Mouse (Mus musculus): Measurements from ENCODE around the gene Rbm42.

The Rbm42 gene

DNA sequence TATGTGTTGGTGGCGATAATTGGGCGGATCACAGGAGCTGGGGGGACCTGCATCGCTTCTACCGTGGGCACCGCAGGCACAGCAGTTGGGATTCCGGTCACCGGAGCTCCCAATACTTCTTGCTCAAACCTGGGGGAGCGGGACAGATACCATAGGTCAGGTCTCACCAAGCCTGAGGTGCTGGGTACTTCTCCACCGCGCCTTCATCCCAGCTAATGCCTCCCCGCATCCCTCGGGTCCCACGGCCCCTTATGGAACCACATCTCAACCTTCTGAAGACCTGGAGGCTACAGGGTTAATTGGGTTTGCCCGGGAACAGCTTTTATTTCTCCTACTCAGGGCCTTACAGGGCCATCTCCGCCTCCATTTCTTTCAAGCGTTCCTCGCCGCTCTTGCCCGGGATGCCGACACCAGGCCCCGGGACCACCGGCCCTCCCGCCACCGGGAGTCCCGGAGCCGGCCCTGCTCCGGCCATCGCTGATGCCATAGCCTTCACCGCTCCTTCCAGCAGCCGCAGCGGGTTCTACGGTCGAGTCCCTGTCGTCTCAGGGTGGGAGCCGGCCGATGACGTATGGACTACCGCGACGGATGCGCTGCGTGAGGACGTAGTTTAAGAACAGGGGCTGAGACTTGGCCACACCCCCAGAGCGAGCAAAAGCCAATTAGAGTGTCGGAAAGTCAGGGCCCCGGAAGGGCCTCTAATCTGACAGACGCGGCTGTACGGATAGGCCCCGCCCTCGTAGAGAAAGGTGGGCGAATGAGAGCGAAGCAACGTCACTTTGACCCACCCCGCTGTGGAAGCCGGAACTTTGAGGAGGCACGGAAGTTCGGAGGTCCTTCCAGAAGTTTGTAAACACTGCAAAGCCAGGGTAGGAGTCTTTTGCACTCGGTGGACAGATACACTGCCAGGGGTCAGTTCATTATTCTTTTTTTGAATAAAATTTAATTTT is at the start of gene Rbm42:
TSS of gene Rbm42 (minus strand) at position 727 of the 950 bp plus-strand sequence.
- peak; percentile 99 to 100 for DNase-seq (ENCODE audit: low spot score in 2 of 2)

DNA sequence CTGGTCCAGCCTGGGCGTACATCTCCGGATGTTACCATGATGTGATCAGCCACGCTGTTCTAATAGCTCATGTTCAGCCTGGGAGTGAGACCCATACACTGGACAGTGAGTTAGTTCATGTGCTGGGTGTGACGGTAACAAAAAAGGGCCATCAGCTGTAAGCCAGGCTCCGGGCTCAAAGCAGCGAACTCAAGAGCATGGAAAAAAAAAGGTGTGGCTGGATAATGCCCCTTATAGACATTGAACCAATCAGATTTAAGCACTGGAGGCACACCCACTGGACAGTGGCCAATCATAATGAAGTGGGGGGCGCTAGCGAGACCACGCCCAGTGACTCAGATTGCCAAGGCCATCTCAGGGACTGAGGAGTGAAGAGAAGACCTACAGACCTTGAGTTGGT is 48.5 kb upstream of the Rbm42 start, which contains the start of gene 2200002J24Rik:
TSS of gene 2200002J24Rik (plus strand) at position 338 of the 400 bp plus-strand sequence.
- DNase-seq (ENCODE audit: low spot score in 2 of 2) = no peak

DNA sequence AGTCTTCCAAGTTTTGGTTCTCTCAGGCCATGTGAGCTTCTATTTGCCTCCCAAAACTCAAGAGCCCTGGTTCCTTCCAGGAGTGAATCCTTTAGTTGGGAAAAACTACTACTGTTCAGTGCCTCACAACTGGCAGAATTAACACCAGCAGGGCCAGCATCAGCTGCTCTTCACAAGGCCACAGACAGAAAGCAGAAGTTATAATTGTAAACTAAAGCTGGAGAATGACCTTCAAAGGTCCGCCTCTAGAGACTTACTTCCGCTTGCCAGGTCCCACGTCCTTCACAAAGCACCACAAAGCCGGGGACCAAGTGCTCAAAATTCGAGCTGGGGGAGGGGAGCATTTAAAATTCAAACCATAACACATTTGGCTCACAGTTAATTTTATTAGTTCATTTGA is 48.0 kb upstream of the Rbm42 start:
- DNase-seq (ENCODE audit: low spot score in 2 of 2) = no peak

DNA sequence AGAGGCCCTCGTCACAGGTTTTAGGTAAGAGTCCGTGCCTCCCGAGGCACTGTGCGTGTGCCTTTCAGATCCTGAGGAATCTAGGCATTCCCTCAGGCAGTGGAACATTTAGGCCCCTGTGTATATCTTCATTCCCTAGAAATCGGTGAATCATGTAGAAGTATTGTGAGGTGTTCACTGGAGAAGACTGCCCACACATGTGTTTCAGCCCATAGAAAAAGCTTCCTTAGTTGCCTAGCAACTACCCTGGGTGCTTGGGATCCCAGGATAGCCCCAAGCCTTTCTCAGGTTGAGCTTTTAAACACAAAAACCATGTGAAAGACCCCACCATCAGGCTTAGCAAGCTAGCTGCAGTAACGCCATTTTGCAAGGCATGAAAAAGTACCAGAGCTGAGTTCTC is 38.2 kb upstream of the Rbm42 start:
- DNase-seq (ENCODE audit: low spot score in 2 of 2) = no peak

DNA sequence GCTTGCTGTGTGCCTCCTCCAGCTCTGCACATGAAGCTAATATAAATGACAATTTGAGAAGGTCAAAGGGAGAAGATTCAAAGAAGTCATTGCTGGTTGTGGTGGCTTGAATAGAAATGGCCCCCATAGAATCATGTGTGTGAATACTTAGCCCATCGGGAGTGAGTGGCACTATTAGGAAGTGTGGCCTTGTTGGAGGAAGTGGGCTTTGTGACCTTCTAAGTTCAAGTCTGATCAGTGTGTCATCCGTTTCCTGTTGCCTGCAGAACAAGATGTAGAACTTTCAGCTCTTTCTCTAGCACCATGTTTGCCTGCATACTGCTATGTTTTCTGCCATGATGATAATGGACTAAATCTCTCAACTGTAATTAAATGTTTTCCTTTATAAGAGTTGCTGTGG is 33.3 kb upstream of the Rbm42 start:
- no peak for DNase-seq (ENCODE audit: low spot score in 2 of 2)

DNA sequence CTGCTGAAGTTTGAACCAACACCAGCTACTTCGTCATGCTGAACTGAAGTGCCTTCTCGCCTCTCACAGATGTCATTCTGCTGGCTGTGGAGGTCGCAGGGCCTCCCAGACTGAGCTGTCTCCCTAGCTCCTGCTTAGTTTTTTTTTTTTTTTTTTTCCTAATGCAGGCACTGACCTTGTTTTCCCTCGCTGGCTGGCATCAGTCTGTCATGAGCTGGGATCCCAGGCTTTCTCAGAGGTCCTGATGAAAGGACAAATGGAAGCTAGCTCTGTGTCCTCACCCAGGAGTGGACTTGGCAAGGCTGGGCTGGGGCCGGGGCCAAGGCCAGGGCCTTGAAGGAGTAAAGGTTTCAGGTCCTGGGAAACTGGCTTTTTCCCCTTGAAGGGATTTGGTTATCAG is 31.8 kb upstream of the Rbm42 start:
- DNase-seq (ENCODE audit: low spot score in 2 of 2) = no peak

DNA sequence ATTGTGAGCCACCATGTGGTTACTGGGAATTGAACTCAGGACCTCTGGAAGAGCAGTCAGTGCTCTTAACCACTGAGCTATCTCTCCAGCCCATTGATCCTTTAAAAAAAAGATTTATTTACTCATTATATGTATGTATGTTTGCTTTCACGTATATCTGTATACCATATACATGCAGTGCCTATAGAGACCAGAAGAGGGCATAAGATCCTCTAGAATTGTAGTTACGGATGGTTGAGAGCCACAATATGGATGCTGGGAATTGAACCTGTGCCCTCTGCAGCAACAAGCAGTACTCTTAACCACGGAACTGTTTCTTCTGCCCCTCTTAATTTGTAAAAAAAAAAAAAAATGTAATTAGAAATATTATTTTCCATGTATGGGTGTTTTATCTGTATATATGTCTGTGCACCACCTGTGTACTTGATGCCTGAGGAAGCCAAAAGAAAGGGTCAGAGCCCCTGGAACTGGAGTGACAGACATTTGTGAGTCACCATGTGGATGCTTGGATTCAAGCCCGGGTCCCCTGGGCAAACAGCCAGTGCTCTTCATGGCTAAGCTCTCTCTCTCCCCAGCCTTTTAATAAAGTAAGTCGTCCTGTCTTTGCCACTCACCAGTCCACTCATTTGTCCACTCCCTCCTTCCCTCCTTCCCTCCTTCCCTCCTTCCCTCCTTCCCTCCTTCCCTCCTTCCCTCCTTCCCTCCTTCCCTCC is 28.3 kb upstream of the Rbm42 start:
- peak; percentile 35 to 54 for DNase-seq (ENCODE audit: low spot score in 2 of 2)

DNA sequence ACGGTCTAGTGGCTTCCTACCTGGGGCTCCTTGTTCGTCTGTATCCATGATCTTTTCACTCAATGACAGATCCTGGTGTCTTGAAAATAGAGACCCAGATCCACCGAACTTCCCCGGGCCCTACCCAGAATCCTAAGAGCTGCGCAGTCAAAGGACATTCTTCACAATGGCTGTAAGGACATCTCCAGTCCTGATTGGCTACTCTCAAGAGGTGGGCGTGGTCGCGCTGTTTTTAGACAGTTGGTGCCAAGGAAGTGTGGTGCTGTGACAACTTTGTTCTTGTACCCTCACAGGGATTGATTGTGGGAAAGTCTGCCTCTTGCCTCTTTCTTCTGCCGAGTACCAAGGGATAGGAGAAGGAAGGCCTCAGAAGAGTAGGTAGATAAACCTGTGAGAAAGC is 21.4 kb upstream of the Rbm42 start, which contains the start of gene Pmis2:
TSS of gene Pmis2 (minus strand) at position 126 of the 400 bp plus-strand sequence.
- DNase-seq (ENCODE audit: low spot score in 2 of 2) = no peak

DNA sequence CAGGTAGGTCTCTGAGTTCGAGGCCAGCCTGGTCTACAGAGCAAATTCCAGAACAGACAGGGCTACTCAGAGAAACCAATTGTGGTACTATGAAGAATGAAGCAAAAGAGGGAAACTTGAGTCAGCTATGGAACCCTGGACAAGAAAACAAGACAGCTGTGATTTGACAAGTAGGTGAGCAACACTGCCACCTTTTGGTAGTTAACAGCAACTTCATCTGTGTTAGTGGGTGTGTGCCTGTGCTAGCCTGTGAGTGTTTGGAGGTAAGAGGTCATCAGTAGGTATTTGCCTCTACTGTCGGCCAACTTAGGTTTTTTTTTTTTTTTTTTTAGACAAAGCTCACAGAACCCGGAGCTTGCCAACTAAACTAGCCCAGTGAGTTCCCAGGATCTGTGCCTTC is 19.1 kb upstream of the Rbm42 start:
- DNase-seq (ENCODE audit: low spot score in 2 of 2) = no peak

DNA sequence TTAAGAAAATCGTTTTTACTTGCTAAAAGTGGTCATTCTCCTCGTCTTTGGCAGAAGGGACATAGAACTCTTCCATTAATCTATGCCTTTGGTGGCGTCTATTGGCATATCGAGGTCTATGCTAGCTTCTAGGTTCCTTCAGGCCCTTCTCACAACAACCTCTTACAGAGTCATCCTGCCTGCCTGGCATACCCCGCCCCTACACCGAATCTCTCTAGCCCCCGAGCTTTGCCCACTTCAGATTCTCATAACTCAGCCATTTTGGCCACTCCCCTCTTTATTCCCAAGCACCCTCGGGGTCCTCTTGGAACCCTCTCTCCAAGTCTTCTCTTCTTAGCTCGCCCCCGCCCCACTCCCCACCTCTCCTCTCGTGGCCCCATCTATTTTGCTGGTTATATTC is 15.2 kb upstream of the Rbm42 start:
- peak; percentile 30 to 43 for DNase-seq (ENCODE audit: low spot score in 2 of 2)

DNA sequence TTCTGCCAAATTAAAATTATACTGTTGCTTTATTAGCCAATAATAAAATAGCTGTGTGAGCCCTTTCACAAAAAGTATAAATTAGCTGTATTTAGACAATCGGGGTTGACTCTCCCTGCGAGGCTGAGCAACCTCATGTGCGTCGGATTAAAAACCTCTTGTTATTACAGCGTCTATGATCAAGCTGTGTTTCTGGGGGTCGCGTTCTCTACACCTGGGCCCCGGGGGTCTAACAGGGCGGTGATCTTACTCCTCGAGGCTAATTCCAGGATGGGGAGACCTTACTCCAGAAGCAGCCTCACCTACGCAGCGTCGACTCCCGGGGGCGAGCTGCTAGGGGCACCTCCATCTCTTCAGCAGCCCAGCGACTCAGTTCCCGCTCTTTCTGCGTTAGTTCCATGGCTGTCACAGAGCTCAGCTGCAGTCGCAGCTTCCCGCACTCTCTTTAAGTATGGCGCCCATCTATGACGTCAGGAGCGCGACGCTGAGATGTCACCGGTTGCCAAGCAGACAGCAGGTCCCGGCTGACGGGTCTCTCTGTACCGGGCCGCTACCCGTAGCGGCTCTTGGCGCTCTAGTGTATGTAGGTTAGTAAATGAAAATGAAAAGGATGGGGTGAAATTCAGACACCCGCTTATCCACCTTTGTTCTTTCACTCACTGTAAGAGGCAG is 14.5 kb upstream of the Rbm42 start, which contains the start of gene Haus5:
TSS of gene Haus5 (minus strand) at position 466 of the 672 bp plus-strand sequence.
- DNase-seq (ENCODE audit: low spot score in 2 of 2) = peak; percentile 96

DNA sequence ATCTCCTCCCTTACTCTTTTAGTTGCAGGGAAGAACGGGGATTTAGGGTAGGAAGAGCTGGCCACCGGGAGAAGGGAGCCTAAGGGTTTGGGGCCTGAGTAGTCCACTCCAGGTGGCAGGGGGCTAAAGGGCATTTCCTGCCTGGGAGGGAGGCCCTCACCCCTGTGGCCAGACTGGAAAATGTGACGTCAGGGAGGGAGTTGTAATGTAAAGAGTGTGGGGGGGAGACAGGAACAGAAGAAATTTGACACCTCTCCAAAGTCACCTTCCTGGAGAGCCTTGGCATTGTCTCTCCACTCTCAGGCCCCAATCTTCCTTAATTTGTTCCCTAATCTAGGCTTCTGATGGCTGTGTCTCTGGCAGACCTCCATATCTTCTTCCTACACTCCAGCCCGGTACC is 11.0 kb downstream of the Rbm42 start:
- no peak for DNase-seq (ENCODE audit: low spot score in 2 of 2)

DNA sequence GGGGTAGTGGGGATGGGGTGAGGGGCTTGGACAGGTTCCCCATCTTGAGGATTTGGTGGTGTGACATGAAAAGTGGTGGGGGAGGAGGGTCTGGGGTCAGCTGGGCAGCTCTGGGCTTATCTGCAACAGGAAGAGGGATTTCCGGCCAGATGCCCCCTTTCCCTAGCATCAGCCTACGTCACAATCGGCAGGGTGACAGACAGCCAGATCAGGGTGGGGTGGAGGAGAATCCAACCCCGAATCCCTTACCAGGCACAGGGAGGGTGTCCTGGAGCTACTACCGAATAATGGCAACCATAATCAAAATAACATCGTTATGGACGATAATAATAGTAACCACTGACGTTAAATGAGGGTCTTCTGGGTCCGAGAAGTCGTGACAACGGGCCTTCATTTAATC is 13.7 kb downstream of the Rbm42 start:
- no peak for DNase-seq (ENCODE audit: low spot score in 2 of 2)

DNA sequence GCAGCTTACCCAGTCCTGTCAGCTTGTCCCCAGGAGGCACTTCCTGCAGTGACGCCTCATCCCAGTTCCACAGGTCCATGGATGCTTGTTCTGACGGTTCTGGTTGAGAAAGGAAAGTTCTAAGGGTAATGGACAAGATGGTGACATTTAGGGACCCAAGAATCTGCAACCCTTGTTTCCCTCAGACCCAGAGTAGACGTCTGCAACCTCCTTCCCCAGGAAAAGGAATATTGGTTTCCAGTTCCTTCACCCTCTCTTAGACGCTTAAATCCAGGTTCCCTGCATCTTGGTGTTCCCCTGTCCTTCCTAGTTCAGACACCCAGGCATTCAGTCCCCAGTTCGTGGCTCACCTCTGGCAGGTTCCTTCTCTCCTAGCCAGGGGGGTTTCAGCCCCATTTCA is 14.4 kb downstream of the Rbm42 start, which contains the start of gene Etv2:
TSS of gene Etv2 (minus strand) at position 101 of the 400 bp plus-strand sequence.
- DNase-seq (ENCODE audit: low spot score in 2 of 2) = no peak

DNA sequence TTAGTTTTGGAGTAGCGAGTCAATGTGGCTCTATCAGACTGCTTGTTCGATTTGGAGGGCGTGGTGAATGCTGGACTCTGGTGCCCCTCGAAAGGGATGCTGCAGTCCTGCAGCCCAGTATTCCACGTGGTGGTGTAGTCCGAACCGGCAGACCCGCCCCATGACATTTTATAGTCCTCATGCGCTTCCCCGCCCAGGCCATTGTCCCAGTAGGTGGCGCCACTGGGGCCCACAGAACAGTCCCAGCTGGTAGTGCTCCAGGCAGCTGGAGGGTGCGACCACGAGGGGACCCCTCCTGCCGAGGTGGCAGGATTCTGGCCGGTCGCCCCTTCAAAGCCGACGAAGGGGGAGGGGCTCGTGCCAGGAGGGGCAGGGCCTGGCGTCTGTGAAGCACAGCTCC is 15.5 kb downstream of the Rbm42 start:
- DNase-seq (ENCODE audit: low spot score in 2 of 2) = peak in 1 of 2 experiments; percentile 40

DNA sequence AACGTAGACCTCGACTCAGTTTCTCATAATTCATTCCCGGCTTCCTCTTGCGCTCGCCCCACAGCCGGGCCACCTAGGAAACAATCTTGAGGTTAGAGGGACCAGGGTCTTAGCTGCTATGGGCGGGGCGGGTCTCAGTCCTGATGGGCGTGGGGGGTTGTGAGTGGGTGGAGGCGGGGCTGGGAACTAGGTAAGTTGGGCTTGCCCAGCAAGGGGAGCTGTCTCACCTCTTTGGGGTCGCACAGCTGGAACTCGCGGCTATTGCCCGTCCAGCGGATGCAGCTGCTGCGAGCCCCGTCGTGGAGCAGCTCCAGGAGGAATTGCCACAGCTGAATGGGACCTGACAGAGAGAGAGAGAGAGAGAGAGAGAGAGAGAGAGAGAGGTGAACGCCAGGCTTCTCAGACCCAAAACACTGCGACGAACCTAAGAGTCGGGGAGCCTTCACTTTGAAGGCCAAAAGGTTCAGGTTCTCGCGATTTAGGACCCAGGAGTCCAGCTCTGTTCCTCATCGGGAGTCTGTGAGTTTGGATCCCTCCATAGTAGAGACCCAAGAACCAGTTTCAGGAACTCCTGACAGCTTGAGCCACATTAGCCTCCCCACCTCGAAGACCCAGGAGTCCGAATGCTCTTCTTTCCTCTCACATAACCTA is 16.2 kb downstream of the Rbm42 start:
- DNase-seq (ENCODE audit: low spot score in 2 of 2) = no peak

DNA sequence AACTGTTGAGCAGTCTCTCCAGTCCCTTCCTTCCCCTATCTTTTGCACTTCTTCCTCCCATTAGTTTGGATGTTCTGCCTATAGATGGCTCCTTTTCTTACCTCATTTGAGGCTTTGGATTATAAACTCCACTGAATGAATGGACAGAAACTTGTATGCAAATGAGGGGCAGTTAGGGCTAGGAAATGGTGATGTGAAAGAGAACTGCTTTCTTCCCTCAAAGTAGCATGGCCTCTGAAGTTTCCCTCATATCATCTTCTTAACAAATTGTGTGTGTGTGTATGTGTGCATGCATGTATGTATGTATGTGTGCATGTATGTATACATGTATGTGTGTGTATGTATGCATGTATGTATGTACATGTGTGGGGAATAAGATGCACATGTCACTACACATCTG is 21.1 kb downstream of the Rbm42 start:
- no peak for DNase-seq (ENCODE audit: low spot score in 2 of 2)

DNA sequence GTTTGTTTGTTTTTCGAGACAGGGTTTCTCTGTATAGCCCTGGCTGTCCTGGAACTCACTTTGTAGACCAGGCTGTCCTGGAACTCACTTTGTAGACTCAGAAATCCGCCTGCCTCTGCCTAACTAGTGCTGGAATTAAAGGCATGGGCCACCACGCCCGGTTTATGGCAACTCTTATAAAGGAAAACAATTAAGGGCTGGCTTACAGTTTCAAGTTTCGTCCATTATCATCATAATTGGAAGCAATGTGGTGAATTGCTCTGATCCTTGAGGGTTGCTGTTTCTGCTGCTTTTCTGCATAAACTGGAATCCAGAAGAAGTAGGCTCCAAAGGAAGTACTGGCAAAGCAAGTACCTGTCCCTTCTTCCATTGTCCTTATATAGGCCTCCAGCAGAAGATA is 23.5 kb downstream of the Rbm42 start:
- no peak for DNase-seq (ENCODE audit: low spot score in 2 of 2)

DNA sequence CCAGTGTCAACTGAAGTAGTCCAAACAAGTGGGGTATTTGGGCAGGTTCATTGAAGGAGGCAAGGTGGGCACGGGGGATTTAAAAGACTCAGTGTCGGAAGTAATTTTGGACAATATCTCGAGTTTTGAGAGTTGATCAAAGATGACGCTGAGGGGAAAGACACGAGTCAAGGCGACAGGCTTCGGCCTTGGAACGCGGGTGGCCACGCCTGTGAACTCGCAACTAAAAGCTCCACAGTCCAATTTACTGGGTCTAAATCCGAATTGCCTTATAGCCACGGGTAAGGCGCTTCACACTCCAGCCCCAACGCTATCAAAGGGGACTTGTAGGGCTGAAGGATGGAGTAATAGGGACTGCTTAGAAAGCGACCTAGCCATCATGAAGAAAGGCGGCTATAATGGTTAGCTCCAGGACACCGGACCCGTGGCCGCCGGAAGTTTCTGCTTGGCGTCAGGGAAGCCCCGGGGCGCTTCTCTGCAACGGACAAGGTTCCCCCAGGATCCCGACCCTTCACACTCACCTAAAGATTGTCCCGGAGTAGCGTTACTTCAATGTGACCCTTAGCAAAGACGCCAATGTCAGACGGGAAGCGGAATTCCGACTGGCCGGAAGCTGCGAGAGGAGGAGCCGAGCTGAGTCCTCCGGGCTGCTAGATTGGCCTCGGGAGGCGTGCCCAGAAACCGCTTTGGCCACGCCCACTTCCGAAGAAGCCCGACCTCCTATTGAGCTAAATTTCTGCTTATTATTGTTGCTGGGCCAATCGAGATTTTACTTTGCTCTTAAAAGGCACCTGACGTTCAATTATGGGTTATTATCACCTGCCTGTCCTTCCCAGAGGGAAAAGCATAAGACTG is 24.4 kb downstream of the Rbm42 start, which contains the start of gene Cox6b1:
TSS of gene Cox6b1 (minus strand) at position 622 of the 855 bp plus-strand sequence.
- peak; percentile 93 for DNase-seq (ENCODE audit: low spot score in 2 of 2)

DNA sequence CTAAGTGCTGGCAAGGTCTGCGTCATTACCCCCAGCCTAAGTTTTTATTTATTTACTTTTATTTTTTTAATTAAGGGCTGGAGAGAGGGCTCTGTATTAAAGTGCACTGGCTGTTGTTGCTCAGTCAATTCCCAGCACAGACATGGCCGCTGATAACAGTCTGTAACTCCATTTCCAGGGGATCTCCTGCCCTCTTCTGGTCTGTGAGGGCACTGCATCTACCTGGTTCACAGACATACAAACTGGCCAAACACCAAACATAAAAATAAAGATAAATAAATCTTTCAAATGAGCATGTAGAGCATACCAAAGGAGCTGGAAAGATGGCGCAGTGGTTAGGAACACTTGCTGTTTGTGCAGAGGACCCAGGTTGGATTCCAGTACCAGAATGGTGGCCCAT is 30.9 kb downstream of the Rbm42 start:
- DNase-seq (ENCODE audit: low spot score in 2 of 2) = no peak
